Mouse (Mus musculus) forebrain, embryonic 12.5 days (tissue): ENCODE measurements at regions not wholly inside any gene's neighbourhood (a gene's known extent, or its start where the extent isn't known, plus 50 kb on each side); places are given as distances from the start of the nearest gene placed in this dataset.
A peak's percentile ranks its signal among the peaks of the same experiment; 100 is the strongest.

Source experiments
- ATAC-seq: fragments of 200-750 bp; cut with Nextera tagmentation; 2 replicates; pipeline ENCODE4 v1.8.0; 2017; ENCODE audit warnings: moderate TSS enrichment; ENCODE audit not compliant: low FRiP score
- H3K27ac ChIP-seq: fragments of 300-500 bp; sonication (generic); 2 replicates; pipeline ENCODE4 v1.5.1; 2016; ENCODE audit warnings: mild to moderate bottlenecking
- H3K27me3 ChIP-seq: fragments of 300-500 bp; sonication (generic); 2 replicates; pipeline ENCODE4 v1.6.1; 2016; ENCODE audit warnings: mild to moderate bottlenecking
- H3K36me3 ChIP-seq: fragments of 300-500 bp; sonication (generic); replicated peaks from 2 replicates; pipeline ENCODE4 v1.6.1; 2016; ENCODE audit warnings: mild to moderate bottlenecking
- H3K4me1 ChIP-seq: fragments of 300-500 bp; sonication (generic); 2 replicates; pipeline ENCODE4 v1.6.1; 2016
- H3K4me2 ChIP-seq: fragments of 300-500 bp; sonication (generic); 2 replicates; pipeline ENCODE4 v1.6.1; 2016; ENCODE audit warnings: mild to moderate bottlenecking, moderate library complexity
- H3K4me3 ChIP-seq: fragments of 300-500 bp; sonication (generic); replicated peaks from 2 replicates; pipeline ENCODE4 v1.5.1; 2016; ENCODE audit warnings: mild to moderate bottlenecking
- H3K9ac ChIP-seq: fragments of 300-500 bp; sonication (generic); 2 replicates; pipeline ENCODE4 v1.6.1; 2016; ENCODE audit warnings: mild to moderate bottlenecking
- H3K9me3 ChIP-seq: fragments of 300-500 bp; sonication (generic); 2 replicates; pipeline ENCODE4 v1.6.1; 2016
- WGBS: fragments of 180-500 bp; shearing (Covaris S2); methylation state at CpG from one replicate; pipeline ENCODE4 v1.1.7; 2016; 5-methylcytosine and 5-hydroxymethylcytosine counted together

DNA sequence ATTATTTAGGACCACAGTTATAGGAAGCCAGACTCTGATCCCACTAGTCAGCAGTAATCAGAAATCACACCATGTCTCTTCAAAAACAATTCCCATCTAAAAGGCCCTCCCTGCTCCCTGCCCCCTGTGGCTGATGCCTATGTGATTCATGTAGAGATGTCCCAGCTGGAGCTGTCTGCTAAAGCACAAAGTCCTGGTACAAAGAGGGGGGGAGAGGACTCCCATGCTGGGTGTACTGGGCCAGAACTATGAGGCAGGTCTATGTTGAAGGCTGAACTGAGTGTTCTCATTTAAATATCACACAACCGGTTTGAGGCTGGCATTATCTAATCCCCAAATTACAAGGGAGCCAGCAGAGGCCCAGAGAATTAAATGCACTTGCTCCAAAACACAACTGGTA lies 88.2 kb downstream of the Chst1 start:
- Histone ChIP-seq H3K4me1 (peaks cover 12% of the 10 kb centered on the region), H3K9ac (no peak overlapping the region), H3K4me2 (no peak overlapping the region), H3K27me3 (no peaks in the 10 kb centered on the region), H3K27ac (peak overlapping the region; percentile 26; the same call in 1 of the 2 replicates), H3K36me3 (no peaks in the 10 kb centered on the region), H3K9me3 (no peaks in the 10 kb centered on the region), H3K4me3 (no peak overlapping the region)
- 22% methylated on average over 1 of the region's 1 CpGs for WGBS
- no peak for ATAC-seq

DNA sequence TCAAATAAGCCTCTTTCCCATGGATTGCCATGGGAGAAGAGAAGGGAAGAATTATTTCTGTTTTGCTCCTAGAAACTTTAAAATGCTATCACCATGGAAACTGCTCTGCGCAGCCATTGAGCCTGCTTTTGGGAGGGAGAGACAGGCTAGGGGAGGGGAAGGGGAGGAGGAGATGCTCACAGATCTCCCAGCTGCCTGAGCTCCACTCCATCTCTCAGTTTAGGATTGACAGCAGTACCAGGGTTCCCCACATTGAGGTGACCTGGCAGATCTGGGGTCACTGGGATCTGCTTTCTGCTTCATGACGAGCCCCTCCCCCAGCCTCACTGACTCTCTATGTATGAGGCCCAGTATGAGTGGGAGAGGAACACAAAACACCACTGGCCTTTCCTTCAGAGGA lies 89.7 kb downstream of the Chst1 start:
- ATAC-seq, result peak; percentile 68; the same call in 1 of the 2 replicates
- H3K4me2 ChIP-seq, result no peak overlapping the region
- H3K9me3 ChIP-seq, result no peaks in the 10 kb centered on the region
- H3K36me3 ChIP-seq, result no peaks in the 10 kb centered on the region
- H3K4me3 ChIP-seq, result no peak overlapping the region
- H3K9ac ChIP-seq, result no peak overlapping the region
- no peak overlapping the region for H3K27ac ChIP-seq
- no peaks in the 10 kb centered on the region for H3K27me3 ChIP-seq
- peaks cover 12% of the 10 kb centered on the region for H3K4me1 ChIP-seq
- 21% methylated on average over 2 of the region's 2 CpGs for WGBS

DNA sequence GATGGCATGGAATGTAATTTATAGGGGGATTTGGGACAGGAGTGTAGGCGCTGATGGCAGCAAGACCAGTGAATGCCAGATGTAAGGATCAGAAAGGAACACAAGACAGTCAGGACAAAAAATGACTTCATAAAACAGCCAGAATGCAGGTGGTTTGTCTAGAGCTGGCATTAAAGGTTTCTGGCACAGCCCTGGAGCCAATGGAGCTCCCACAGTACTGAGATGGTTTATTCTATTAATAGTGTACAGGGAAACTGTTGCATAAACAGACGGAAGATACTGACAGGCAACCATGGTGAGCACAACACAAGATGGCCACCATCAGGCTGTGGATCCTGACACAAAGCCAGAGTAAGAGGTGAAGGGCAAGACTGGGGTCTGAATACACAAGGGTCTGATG lies 90.8 kb downstream of the Chst1 start:
- no peak overlapping the region for H3K4me3 ChIP-seq
- H3K9ac ChIP-seq, result no peak overlapping the region
- 90% methylated on average over 2 of the region's 2 CpGs for WGBS
- H3K9me3 ChIP-seq, result no peaks in the 10 kb centered on the region
- H3K36me3 ChIP-seq, result no peaks in the 10 kb centered on the region
- no peak for ATAC-seq
- H3K27me3 ChIP-seq, result no peaks in the 10 kb centered on the region
- H3K4me2 ChIP-seq, result no peak overlapping the region
- no peak overlapping the region for H3K27ac ChIP-seq
- H3K4me1 ChIP-seq, result peaks cover 14% of the 10 kb centered on the region

DNA sequence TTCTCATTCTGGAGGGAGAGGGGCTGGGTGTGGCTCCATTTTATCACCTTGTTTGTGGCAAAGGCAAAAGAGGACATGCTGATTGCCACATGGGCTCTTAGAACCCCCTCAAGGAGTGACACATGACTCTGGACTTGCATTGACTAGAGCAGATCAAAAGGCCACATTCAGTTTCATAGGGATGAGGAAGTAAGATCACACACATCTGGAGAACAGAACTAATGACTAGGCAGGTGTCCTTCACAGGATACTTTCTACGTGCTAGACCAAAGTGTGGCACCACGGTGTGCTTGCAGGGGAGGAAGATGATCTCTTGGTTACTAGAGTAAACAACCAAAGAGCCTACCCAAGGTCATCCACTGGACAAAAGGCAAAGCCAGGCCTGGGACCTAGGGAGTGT lies 91.9 kb downstream of the Chst1 start:
- no peak overlapping the region for H3K27ac ChIP-seq
- peaks cover 25% of the 10 kb centered on the region for H3K4me1 ChIP-seq
- H3K9ac ChIP-seq, result no peak overlapping the region
- H3K4me3 ChIP-seq, result no peak overlapping the region
- no peaks in the 10 kb centered on the region for H3K9me3 ChIP-seq
- H3K36me3 ChIP-seq, result no peaks in the 10 kb centered on the region
- no peaks in the 10 kb centered on the region for H3K27me3 ChIP-seq
- ATAC-seq, result no peak
- 92% methylated on average over 2 of the region's 2 CpGs for WGBS
- H3K4me2 ChIP-seq, result no peak overlapping the region

DNA sequence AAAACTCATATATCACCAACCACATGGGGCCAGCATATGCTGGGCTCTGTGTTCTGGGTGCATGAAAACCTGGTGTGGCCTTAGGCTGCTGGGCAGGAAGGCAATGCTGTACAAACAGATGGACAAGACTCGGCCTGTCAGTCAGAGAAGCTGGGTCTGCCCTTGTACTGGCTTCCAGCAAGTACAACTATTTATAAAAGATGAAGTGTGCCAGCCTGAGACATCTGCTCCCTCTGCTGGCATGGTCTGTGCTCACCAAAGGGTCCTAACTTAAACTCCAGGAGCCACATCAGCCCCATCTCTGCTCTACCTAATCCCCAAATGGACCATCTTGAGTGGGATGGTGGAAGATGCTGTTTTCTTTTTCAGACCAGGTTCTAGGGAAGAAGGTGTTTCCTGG lies 93.1 kb downstream of the Chst1 start:
- H3K9me3 ChIP-seq, result no peaks in the 10 kb centered on the region
- WGBS, result 68% methylated on average over 1 of the region's 1 CpGs

DNA sequence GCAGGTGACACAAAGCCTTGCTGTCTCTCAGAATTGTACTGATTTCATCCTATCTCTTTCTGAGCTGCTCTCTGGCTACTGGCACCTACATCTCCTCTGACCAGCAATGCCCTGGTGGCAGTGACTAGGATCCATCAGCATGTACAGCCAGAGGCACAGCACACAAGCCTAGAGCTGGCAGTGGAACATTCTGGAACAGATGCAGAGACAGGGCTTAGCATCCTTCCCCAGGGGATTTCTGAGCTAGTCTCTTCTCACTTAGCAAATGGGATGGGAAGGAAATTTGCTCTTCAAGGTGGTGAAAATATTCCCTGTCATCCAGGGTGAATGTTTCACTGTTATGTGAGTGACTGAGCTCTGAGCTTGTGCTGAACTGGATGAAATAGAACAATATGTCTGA lies 93.5 kb downstream of the Chst1 start:
- H3K4me1 ChIP-seq, result peaks cover 32% of the 10 kb centered on the region
- no peak overlapping the region for H3K4me3 ChIP-seq
- no peak for ATAC-seq

More for the DNA sequence above, 93.1 kb downstream of the Chst1 start:
- H3K4me2 ChIP-seq, result no peak overlapping the region
- no peak overlapping the region for H3K9ac ChIP-seq
- H3K4me1 ChIP-seq, result peaks cover 28% of the 10 kb centered on the region
- H3K27me3 ChIP-seq, result no peaks in the 10 kb centered on the region
- no peak overlapping the region for H3K27ac ChIP-seq
- H3K36me3 ChIP-seq, result no peaks in the 10 kb centered on the region
- H3K4me3 ChIP-seq, result no peak overlapping the region
- ATAC-seq, result no peak

DNA sequence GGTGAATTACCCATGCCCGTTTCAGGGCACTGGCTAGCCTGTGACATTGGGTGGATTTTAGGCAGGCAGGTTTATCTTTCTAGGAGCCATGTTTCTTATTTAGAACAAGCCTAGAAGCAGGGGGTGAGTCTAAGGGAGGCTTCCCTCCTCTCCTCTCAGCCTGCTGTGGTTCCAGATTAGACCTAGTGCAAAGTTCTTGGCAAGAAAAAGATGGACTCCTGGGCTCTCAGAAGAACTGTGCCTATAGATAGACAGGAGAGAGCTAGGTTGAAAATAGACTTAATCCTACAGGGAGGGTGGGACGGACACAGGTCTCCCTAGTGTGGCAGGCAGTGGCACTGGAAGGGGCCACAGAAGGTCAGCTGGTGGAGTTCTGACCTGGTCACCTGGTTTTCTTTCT lies 95.3 kb downstream of the Chst1 start:
- ATAC-seq, result no peak
- H3K4me3 ChIP-seq, result no peak overlapping the region
- H3K9me3 ChIP-seq, result no peaks in the 10 kb centered on the region
- H3K36me3 ChIP-seq, result no peaks in the 10 kb centered on the region
- H3K4me1 ChIP-seq, result peaks cover 23% of the 10 kb centered on the region
- H3K4me2 ChIP-seq, result no peak overlapping the region
- H3K27me3 ChIP-seq, result no peaks in the 10 kb centered on the region
- no peak overlapping the region for H3K27ac ChIP-seq
- 89% methylated on average over 2 of the region's 2 CpGs for WGBS
- no peak overlapping the region for H3K9ac ChIP-seq

More for the DNA sequence above, 93.5 kb downstream of the Chst1 start:
- Histone ChIP-seq H3K4me2 (no peak overlapping the region), H3K9ac (no peak overlapping the region), H3K27ac (no peak overlapping the region), H3K9me3 (no peaks in the 10 kb centered on the region), H3K27me3 (no peaks in the 10 kb centered on the region), H3K36me3 (no peaks in the 10 kb centered on the region)

DNA sequence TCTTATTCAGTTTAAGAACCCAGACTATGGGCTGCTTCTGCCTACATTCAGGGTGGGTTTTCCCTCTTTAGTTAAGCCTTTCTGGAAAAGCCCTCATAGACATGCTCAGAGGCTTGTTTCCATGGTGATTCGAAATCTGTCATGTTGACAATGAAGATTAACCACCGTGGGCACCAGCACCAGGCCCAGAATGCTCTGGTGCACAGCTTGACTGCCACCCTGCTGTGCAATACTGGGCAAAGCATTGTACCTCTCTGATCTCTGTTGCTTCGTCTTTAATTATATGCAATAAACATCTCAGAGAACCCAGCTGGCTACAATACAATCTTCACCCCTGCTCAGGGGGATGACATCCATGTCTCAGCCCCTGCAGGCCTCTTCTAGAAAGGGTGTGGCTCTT lies 96.4 kb downstream of the Chst1 start:
- no peaks in the 10 kb centered on the region for H3K9me3 ChIP-seq
- H3K4me1 ChIP-seq, result peaks cover 23% of the 10 kb centered on the region
- H3K4me3 ChIP-seq, result no peak overlapping the region
- H3K27me3 ChIP-seq, result no peaks in the 10 kb centered on the region
- ATAC-seq, result no peak
- no peaks in the 10 kb centered on the region for H3K36me3 ChIP-seq
- no peak overlapping the region for H3K27ac ChIP-seq
- no peak overlapping the region for H3K9ac ChIP-seq
- 20% methylated on average over 3 of the region's 3 CpGs for WGBS
- H3K4me2 ChIP-seq, result no peak overlapping the region

DNA sequence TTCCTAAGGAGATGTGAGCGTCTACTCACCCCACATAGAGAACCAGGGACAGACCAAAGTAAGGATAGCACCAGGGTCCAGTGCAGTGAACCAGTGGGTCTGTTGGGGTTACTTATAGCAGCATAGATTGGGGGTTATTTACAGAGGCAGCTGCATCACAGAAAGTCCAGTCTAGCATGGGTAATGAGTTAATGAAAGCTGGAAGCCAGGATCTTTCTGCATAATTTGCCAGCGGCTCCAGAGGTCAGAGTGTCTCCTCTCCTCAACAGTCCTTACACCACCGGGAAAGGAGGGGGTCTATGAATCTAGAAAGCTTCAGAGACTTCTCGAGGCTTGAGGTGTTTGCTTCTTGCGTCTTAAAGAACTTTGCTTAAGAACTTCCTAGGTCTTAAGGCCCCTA lies 98.2 kb downstream of the Chst1 start:
- Histone ChIP-seq H3K27ac (no peak overlapping the region), H3K27me3 (no peaks in the 10 kb centered on the region), H3K9me3 (no peaks in the 10 kb centered on the region), H3K4me3 (no peak overlapping the region), H3K36me3 (no peaks in the 10 kb centered on the region), H3K9ac (no peak overlapping the region), H3K4me2 (no peak overlapping the region), H3K4me1 (peaks cover 33% of the 10 kb centered on the region)
- ATAC-seq, result 0 out of 2 replicates have a peak, but pooled peaks have one; percentile 44
- WGBS, result 46% methylated on average over 5 of the region's 5 CpGs

DNA sequence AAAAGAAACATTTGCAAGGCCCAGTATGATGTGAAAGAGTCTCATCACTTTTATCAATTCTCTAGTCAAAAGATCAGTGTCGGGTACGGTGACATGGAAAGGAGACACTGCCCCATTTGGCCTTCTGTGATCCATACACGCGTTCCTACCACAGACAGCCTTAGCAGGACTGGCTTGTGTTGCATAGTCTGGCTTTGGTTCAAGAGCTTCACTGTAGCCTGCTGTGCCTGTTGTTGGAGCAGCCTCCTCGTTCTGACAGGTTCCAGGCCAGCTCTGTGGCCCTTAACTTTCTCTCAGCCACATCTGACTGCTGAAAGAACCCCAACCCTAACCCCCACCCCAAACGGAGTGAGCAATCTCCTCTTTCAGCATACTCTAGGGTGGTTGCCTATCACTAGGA lies 99.9 kb downstream of the Chst1 start:
- 82% methylated on average over 6 of the region's 6 CpGs for WGBS
- Histone ChIP-seq H3K27ac (no peak overlapping the region), H3K9me3 (no peaks in the 10 kb centered on the region), H3K27me3 (peaks cover 3% of the 10 kb centered on the region; the same call in 1 of the 2 replicates), H3K9ac (no peak overlapping the region), H3K4me3 (no peak overlapping the region), H3K4me1 (peaks cover 39% of the 10 kb centered on the region), H3K36me3 (no peaks in the 10 kb centered on the region), H3K4me2 (no peak overlapping the region)
- no peak for ATAC-seq

DNA sequence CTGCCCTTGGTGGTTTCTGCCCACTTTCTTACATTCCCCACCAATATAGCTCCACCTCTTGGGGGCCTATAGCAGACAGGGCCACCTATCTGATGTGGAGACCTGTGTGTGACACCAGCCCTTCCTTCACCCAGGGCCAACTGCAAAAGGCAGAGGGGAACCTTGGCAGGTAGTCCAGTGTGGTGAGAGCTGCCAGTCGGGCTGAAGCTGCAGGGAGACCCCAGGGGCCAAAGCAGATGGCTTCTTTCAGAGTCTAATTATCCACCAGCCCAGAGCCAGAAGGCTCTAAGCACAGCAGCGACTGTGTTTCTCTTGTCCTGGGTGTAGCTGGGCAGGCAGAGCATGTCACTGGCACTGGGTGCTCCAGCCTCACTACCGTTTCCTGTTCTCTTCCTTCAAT lies 104.5 kb downstream of the Chst1 start:
- Histone ChIP-seq H3K4me3 (no peak overlapping the region), H3K9ac (no peak overlapping the region), H3K27ac (no peak overlapping the region), H3K4me1 (peaks cover 16% of the 10 kb centered on the region), H3K9me3 (no peaks in the 10 kb centered on the region), H3K27me3 (peaks cover 3% of the 10 kb centered on the region; the same call in 1 of the 2 replicates), H3K36me3 (no peaks in the 10 kb centered on the region), H3K4me2 (no peak overlapping the region)
- no peak for ATAC-seq
- WGBS, result 50% methylated on average over 3 of the region's 3 CpGs

DNA sequence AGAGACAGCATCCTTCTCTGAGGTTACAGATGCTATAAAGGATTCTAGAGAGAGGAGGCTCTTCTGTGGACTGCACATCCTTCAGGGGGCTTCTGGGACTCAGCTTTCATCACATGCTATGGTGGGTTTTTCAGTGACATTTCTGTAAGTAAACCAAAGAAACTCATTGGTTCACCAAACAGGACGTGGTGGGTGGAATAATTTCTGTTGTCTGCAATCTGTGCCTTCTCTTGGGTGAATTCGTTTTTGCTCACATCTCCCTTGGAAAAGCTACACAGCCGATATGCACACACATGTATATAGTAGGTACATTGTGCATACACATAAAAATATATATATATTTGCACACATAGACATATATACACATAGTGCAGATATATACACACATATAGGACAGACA lies 110.2 kb downstream of the Chst1 start:
- H3K9me3 ChIP-seq, result no peaks in the 10 kb centered on the region
- H3K4me3 ChIP-seq, result no peak overlapping the region
- H3K4me2 ChIP-seq, result no peak overlapping the region
- WGBS, result 85% methylated on average over 3 of the region's 3 CpGs
- no peak overlapping the region for H3K27ac ChIP-seq
- no peak for ATAC-seq
- H3K36me3 ChIP-seq, result no peaks in the 10 kb centered on the region
- peaks cover 4% of the 10 kb centered on the region; the same call in 1 of the 2 replicates for H3K27me3 ChIP-seq
- H3K9ac ChIP-seq, result no peak overlapping the region
- H3K4me1 ChIP-seq, result peaks cover 28% of the 10 kb centered on the region

DNA sequence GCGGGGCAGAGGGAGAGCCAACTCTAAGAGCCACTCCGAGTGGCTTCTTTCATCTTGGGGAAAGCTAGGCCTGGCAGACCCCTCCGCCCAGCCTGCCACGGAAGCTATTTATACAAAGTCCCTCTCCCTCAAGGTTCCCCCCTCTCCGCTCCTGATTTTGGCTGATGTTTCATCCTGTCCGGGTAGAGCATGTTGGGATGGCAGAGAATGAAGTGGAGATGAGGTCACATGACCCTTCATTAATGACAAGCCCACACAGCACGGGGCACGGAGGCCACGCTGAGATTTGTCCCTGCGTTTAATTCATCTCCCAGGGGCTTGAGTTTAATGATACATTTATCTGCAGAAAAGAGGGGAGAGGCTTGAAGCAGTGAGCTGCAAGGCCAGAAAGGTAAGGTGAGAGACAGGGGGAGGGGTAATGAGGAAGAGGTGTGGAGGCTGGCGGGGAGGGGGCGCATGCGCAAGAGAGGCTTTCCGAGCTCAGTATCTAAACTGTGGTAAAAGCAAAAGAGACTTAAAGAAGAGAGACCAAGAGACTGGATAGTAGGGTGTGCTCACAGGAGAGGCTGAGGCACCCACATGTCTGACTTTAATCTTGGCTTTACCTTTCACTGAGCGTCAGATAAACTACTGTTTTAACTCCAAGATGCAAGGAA lies 111.7 kb downstream of the Chst1 start:
- no peak overlapping the region for H3K4me3 ChIP-seq
- peaks cover 4% of the 10 kb centered on the region; the same call in 1 of the 2 replicates for H3K27me3 ChIP-seq
- no peak overlapping the region for H3K9ac ChIP-seq
- 0 out of 2 replicates have a peak overlapping the region, but pooled peaks have one; percentile 31 for H3K27ac ChIP-seq
- 35% methylated on average over 15 of the region's 15 CpGs for WGBS
- H3K36me3 ChIP-seq, result no peaks in the 10 kb centered on the region
- peak overlapping the region; percentile 30 for H3K4me2 ChIP-seq
- H3K4me1 ChIP-seq, result peaks cover 32% of the 10 kb centered on the region
- no peaks in the 10 kb centered on the region for H3K9me3 ChIP-seq
- peak; percentile 62; the same call in 1 of the 2 replicates for ATAC-seq
